In the genomic region with DNA sequence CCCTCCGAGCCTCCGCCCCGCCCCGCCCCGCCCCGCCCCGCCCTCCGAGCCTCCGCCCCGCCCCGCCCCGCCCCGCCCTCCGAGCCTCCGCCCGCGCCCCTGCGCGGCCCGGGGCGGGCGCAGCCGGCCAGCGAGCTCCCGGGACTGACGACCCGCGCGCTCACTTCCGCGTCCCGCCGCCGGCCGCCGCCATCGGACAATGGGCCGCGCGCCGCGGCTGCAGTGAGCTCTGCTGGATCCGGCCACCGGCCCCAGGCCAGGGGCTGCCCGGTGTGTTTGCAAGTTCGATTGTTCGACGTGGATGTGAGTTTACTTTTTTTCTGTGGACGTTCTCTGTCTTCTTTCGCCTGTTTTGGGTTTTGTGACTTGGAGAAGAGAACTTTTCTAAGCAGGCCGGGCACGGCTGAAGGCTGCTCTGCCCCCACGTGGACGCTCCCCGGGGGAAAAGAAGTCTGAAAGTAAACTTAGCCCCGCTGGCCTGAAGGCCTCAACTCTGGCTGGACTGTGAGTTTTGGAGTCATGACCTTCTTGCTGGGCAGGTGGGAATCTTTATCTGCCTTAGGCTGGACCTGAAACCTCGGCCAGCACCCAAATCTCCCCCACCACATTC, we compare ENCODE assay signal across 8 mouse cellular contexts. TPM values are rescaled to one million over a fixed set of nuclear protein-coding genes. Genes with fewer than 3 reads are reported as not detected.
A peak's percentile ranks its signal among the peaks of the same experiment; 100 is the strongest.
DNase-seq lines count a peak whose midpoint lies in the region; ATAC-seq lines count a peak whose summit lies in the region.

Gene Limd1 (plus strand): TSS at position 121 of the 610 bp plus-strand sequence.

- H3K36me3 ChIP-seq in hindbrain, embryonic 12.5 days: peaks cover 5% of the 10 kb centered on the region; the same call in 1 of the 2 replicates
- peaks cover 42% of the 10 kb centered on the region for H3K36me3 ChIP-seq in megakaryocyte, embryonic 14.5 days (replicated peaks; ENCODE audit: low read length)

- H3K27me3 ChIP-seq in hindbrain, embryonic 12.5 days: no peaks in the 10 kb centered on the region
- no peaks in the 10 kb centered on the region for H3K27me3 ChIP-seq in megakaryocyte, embryonic 14.5 days (replicated peaks)

- ATAC-seq in hindbrain, embryonic 12.5 days (ENCODE audit: low FRiP score): peak; percentile 86

- no peaks in the 10 kb centered on the region for H3K9me3 ChIP-seq in hindbrain, embryonic 12.5 days (replicated peaks)
- H3K9me3 ChIP-seq in megakaryocyte, embryonic 14.5 days: no peaks in the 10 kb centered on the region

- peak within 1 kb of the TSS; percentile 63 for H3K9ac ChIP-seq in hindbrain, embryonic 12.5 days

- peak within 1 kb of the TSS; percentile 67 for H3K4me2 ChIP-seq in hindbrain, embryonic 12.5 days (replicated peaks)

- whole genome bisulfite sequencing in hindbrain, embryonic 12.5 days: under 1% methylated on average over 45 of the region's 57 CpGs

- peak within 1 kb of the TSS; percentile 65 for H3K4me3 ChIP-seq in hindbrain, embryonic 12.5 days
- peak within 1 kb of the TSS; percentile 94 for H3K4me3 ChIP-seq in megakaryocyte, embryonic 14.5 days (replicated peaks)

- peak; percentile 73 for DNase-seq in MN1 (ENCODE audit: low spot score)
- DNase-seq in cerebellum, adult 18-20 months: peak; percentile 40 to 64
- peak; percentile 59 for DNase-seq in forelimb bud, embryonic 11.5 days (ENCODE audit: low read depth, low spot score)
- DNase-seq in layer of hippocampus, postnatal 36 days: peak; percentile 44 to 46
- peak; percentile 48 for DNase-seq in right cerebral cortex, postnatal 25 days
- DNase-seq in yolk sac, embryonic 10.5 days (ENCODE audit: low spot score): peak; percentile 76

- H3K4me1 ChIP-seq in hindbrain, embryonic 12.5 days: peaks cover 47% of the 10 kb centered on the region
- peaks cover 67% of the 10 kb centered on the region for H3K4me1 ChIP-seq in megakaryocyte, embryonic 14.5 days

- peak within 1 kb of the TSS; percentile 49 for H3K27ac ChIP-seq in hindbrain, embryonic 12.5 days

RNA-seq across cellular contexts. Expression of gene Limd1, which starts in this region (rescaled TPM):
- polyA plus RNA-seq in hindbrain, embryonic 12.5 days (2016; fragmentation: Nextera tagmentation; extraction: Ambion mirVana): 39.2 and 41.3 TPM in 2 replicates
- 1 to 10 TPM; 7.5 to 7.7 TPM for total RNA-seq in layer of hippocampus, postnatal 36 days (2021)
- 5.0 and 8.8 TPM in 2 replicates for polyA plus RNA-seq in megakaryocyte, embryonic 14.5 days (2012; ENCODE audit: insufficient read depth, low replicate concordance)

Comparison
In these comparisons a context has a peak if more than half of its experiments do, and no peak if none do; other contexts are left out.
1. Peak in every context shown above with its lines: DNase-seq, ATAC-seq, H3K4me3 ChIP-seq and H3K27ac ChIP-seq.